Mouse (Mus musculus) intestine, postnatal 0 days (tissue): ENCODE data around the gene Coa6. TPM values are rescaled to one million over a fixed set of nuclear protein-coding genes. Genes with fewer than 3 reads are reported as not detected.
A peak's percentile ranks its signal among the peaks of the same experiment; 100 is the strongest.

Source experiments
- ATAC-seq: fragments of 200-750 bp; cut with Nextera tagmentation; 2 replicates; pipeline ENCODE4 v1.8.0; 2017; ENCODE audit warnings: mild to moderate bottlenecking, moderate TSS enrichment, moderate library complexity
- H3K27ac ChIP-seq: fragments of 300-500 bp; sonication (generic); 2 replicates; pipeline ENCODE4 v1.5.1; 2014; ENCODE audit warnings: mild to moderate bottlenecking, low read depth, low read length, moderate library complexity
- H3K27me3 ChIP-seq: fragments of 300-500 bp; sonication (generic); replicated peaks from 2 replicates; pipeline ENCODE4 v1.6.1; 2014; ENCODE audit warnings: low read length, mixed read lengths; ENCODE audit not compliant: control insufficient read depth, insufficient read depth
- H3K36me3 ChIP-seq: fragments of 300-500 bp; sonication (generic); 2 replicates; pipeline ENCODE4 v1.6.1; 2014; ENCODE audit warnings: mild to moderate bottlenecking, moderate library complexity; ENCODE audit not compliant: control insufficient read depth, insufficient read depth
- H3K4me1 ChIP-seq: fragments of 300-500 bp; sonication (generic); replicated peaks from 2 replicates; pipeline ENCODE4 v1.6.1; 2014; ENCODE audit warnings: antibody characterized with exemption, low read length, mixed read lengths; ENCODE audit not compliant: control insufficient read depth, insufficient read depth
- H3K4me2 ChIP-seq: fragments of 300-500 bp; sonication (generic); replicated peaks from 2 replicates; pipeline ENCODE4 v1.6.1; 2014; ENCODE audit warnings: low read depth, mild to moderate bottlenecking, moderate library complexity
- H3K4me3 ChIP-seq: fragments of 300-500 bp; sonication (generic); 2 replicates; pipeline ENCODE4 v1.5.1; 2014; ENCODE audit warnings: low read depth, low read length
- H3K9ac ChIP-seq: fragments of 300-500 bp; sonication (generic); 2 replicates; pipeline ENCODE4 v1.6.1; 2014; ENCODE audit warnings: mild to moderate bottlenecking, low read depth, low read length
- H3K9me3 ChIP-seq: fragments of 300-500 bp; sonication (generic); 2 replicates; pipeline ENCODE4 v1.6.1; 2016; ENCODE audit warnings: mixed run types; ENCODE audit not compliant: control insufficient read depth
- CTCF ChIP-seq: sonication (generic); IDR thresholded peaks from 2 replicates; pipeline ENCODE4 v1.5.1; 2016; ENCODE audit warnings: low read depth, mild to moderate bottlenecking, control low read depth, antibody characterized with exemption, moderate library complexity
- WGBS: fragments of 180-500 bp; shearing (Covaris S2); extraction: QIAGEN DNeasy Blood & Tissue Kit; methylation state at CpG from one replicate; pipeline ENCODE4 v1.1.7; 2014; 5-methylcytosine and 5-hydroxymethylcytosine counted together
- polyA plus RNA-seq: library from polyadenylated mRNA; unstranded; fragments of >200 nt; fragmentation: Nextera tagmentation; extraction: Ambion mirVana; gene quantifications from 2 replicates; pipeline ENCODE4 v1.2.1, GENCODE M21; 2015

Coa6 gene
- polyA plus RNA-seq = 78.6 and 82.6 TPM in 2 replicates

- Histone ChIP-seq H3K4me2 (peak within 1 kb of the TSS; percentile 80), H3K4me3 (peak within 1 kb of the TSS; percentile 94), H3K4me1 (no peaks in the 10 kb centered on the region; the same call in 1 of the 2 replicates), H3K9ac (peak within 1 kb of the TSS; percentile 78), H3K36me3 (peaks cover 21% of the 10 kb centered on the region), H3K27ac (peak within 1 kb of the TSS; percentile 85), H3K27me3 (no peaks in the 10 kb centered on the region), H3K9me3 (no peaks in the 10 kb centered on the region)
- WGBS = under 1% methylated on average over 61 of the region's 61 CpGs
- ATAC-seq = peak; percentile 96
- TF ChIP-seq CTCF = peak; percentile 18; the same call in 1 of the 2 replicates
These were observed at the start of gene Coa6 for GRCm38 (mm10) chr8:126422174-126422919. TSS of gene Coa6 (plus strand) at chr8:126422515.

GRCm38 (mm10) chr8:126379580-126379979 lies 42.7 kb upstream of the Coa6 start:
- ATAC-seq = no peak
- Histone ChIP-seq H3K36me3 (no peaks in the 10 kb centered on the region), H3K4me1 (no peaks in the 10 kb centered on the region), H3K27ac (no peak overlapping the region), H3K9ac (no peak overlapping the region), H3K27me3 (no peaks in the 10 kb centered on the region), H3K4me3 (no peak overlapping the region), H3K9me3 (no peaks in the 10 kb centered on the region), H3K4me2 (no peak overlapping the region)
- no peak for TF ChIP-seq CTCF
- WGBS = 84% methylated on average over 6 of the region's 6 CpGs

- no peak for ATAC-seq
- H3K27me3 ChIP-seq = no peaks in the 10 kb centered on the region
- no peak for TF ChIP-seq CTCF
- no peak overlapping the region for H3K9ac ChIP-seq
- no peak overlapping the region for H3K4me3 ChIP-seq
- H3K4me2 ChIP-seq = no peak overlapping the region
- H3K9me3 ChIP-seq = no peaks in the 10 kb centered on the region
- 51% methylated on average over 2 of the region's 2 CpGs for WGBS
- no peak overlapping the region for H3K27ac ChIP-seq
- H3K36me3 ChIP-seq = no peaks in the 10 kb centered on the region
- H3K4me1 ChIP-seq = no peaks in the 10 kb centered on the region
These were observed 42.2 kb upstream of the Coa6 start for GRCm38 (mm10) chr8:126380141-126380540.

- 60% methylated on average over 7 of the region's 7 CpGs for WGBS
- H3K36me3 ChIP-seq = no peaks in the 10 kb centered on the region
- H3K27ac ChIP-seq = no peak overlapping the region
- H3K4me1 ChIP-seq = no peaks in the 10 kb centered on the region
- no peak overlapping the region for H3K4me2 ChIP-seq
- peak; percentile 56; the same call in 1 of the 2 replicates for ATAC-seq
- H3K9me3 ChIP-seq = no peaks in the 10 kb centered on the region
- no peak for TF ChIP-seq CTCF
- no peak overlapping the region for H3K9ac ChIP-seq
- H3K27me3 ChIP-seq = no peaks in the 10 kb centered on the region
- H3K4me3 ChIP-seq = no peak overlapping the region
These were observed 41.0 kb upstream of the Coa6 start for GRCm38 (mm10) chr8:126381299-126381698.

- Histone ChIP-seq H3K27ac (no peak overlapping the region), H3K9ac (no peak overlapping the region), H3K27me3 (no peaks in the 10 kb centered on the region), H3K4me1 (no peaks in the 10 kb centered on the region), H3K4me3 (no peak overlapping the region), H3K9me3 (no peaks in the 10 kb centered on the region), H3K4me2 (no peak overlapping the region), H3K36me3 (no peaks in the 10 kb centered on the region)
- no peak for ATAC-seq
- WGBS = 32% methylated on average over 14 of the region's 14 CpGs
- no peak for TF ChIP-seq CTCF
These were observed 40.1 kb upstream of the Coa6 start for GRCm38 (mm10) chr8:126382216-126382615.

GRCm38 (mm10) chr8:126382749-126383148 lies 39.6 kb upstream of the Coa6 start:
- no peak overlapping the region for H3K27ac ChIP-seq
- no peak overlapping the region for H3K4me2 ChIP-seq
- 79% methylated on average over 5 of the region's 5 CpGs for WGBS
- no peaks in the 10 kb centered on the region for H3K27me3 ChIP-seq
- no peaks in the 10 kb centered on the region for H3K9me3 ChIP-seq
- no peak overlapping the region for H3K4me3 ChIP-seq
- ATAC-seq = no peak
- TF ChIP-seq CTCF = peak; percentile 72
- H3K9ac ChIP-seq = no peak overlapping the region
- H3K36me3 ChIP-seq = no peaks in the 10 kb centered on the region
- no peaks in the 10 kb centered on the region for H3K4me1 ChIP-seq
